Mouse (Mus musculus) embryo, embryonic 9.5 days (tissue): ENCODE data around the gene Alox12b.

Experiments
- DNase-seq: peaks from one replicate; pipeline ENCODE4 v3.0.0-alpha.2; 2017; ENCODE audit errors: extremely low spot score

Alox12b gene

GRCm38 (mm10) chr11:69123056-69123692, 33.6 kb upstream of the Alox12b start:
- peak; percentile 99 for DNase-seq

GRCm38 (mm10) chr11:69123693-69124497, 32.9 kb upstream of the Alox12b start:
- peak; percentile 96 for DNase-seq

- peak; percentile 90 for DNase-seq
Measured at GRCm38 (mm10) chr11:69124498-69124847, 32.3 kb upstream of the Alox12b start.

- DNase-seq: peak; percentile 96
Measured at GRCm38 (mm10) chr11:69125041-69125851, 31.5 kb upstream of the Alox12b start.

DNA sequence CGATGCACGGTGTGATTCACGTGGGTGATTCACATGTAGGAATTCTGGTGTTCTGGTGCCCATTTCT, 31.1 kb upstream of the Alox12b start, which contains the start of gene Aloxe3:
Gene Aloxe3 (plus strand): TSS at position 45 of the 67 bp plus-strand sequence.
- no peak for DNase-seq

DNA sequence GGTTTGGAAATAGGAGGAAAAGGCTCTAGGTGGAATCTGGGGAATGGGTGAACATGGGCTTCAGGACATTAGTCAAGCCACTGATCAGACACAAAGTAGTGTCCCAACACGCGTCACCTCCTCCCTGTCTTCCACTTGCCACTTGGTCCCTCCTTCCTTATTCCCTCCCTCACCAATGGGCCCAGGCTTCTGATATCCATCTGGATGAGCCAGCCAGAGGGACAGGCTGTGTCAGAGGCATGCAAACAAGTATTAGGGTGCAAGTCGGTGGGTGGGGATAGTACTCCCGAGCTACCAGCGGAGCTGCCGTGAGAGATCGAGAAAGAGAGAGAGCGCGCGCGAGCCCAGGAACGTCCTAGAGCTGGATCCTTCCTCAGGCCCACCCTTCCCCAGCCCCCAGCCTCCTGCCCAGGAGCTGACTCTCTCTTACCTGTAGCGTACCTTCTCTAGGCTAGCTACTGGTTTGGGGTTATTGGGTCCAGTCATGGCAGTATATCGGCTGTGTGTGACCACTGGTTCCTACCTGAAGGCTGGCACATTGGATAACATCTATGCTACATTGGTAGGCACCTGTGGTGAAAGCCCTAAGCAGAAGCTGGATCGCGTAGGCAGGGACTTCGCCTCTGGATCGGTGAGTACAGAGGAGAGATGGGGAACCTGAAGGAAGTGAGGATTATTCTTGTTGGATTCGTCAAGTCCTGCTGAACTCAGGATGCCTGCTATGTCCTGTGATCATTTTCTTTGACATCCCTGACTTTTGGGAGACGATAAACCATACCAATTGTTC, 30.7 kb upstream of the Alox12b start:
- DNase-seq: peak; percentile 21

- DNase-seq: peak; percentile 13
Measured at GRCm38 (mm10) chr11:69126706-69127095, 30.1 kb upstream of the Alox12b start.

DNA sequence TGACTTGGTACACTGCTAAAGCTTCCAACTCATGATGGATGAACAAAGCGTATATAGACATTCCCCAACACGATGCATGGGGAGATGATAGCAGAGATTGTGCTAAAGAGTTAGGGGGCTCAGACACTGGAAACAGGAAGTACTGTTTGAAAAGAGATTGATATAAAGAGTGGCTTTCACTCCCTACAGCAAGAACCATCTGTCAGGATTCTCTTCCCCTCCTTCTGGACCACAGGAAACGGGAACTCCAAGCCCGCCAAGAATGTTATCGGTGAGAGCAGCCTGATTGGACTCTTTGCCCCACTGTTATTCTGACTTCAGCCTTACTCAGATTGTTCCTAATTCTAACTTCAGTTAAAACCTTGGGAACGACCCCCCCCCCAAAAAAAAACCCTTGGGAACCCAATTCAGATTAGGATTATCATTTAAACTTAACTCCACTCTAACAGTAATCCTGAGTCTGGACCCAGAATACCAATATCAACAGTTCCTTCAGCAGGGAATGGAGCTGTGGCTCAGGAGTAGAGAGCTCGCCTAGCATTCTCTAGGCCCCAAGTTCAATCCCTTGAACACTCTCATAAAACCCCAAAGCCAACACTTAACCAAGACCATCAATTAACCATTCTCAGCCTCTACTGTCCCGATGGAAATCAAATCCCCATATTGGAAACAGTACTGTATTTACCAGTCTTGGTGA, 28.2 kb upstream of the Alox12b start:
- no peak for DNase-seq

GRCm38 (mm10) chr11:69133566-69133922, 23.2 kb upstream of the Alox12b start:
- no peak for DNase-seq

DNA sequence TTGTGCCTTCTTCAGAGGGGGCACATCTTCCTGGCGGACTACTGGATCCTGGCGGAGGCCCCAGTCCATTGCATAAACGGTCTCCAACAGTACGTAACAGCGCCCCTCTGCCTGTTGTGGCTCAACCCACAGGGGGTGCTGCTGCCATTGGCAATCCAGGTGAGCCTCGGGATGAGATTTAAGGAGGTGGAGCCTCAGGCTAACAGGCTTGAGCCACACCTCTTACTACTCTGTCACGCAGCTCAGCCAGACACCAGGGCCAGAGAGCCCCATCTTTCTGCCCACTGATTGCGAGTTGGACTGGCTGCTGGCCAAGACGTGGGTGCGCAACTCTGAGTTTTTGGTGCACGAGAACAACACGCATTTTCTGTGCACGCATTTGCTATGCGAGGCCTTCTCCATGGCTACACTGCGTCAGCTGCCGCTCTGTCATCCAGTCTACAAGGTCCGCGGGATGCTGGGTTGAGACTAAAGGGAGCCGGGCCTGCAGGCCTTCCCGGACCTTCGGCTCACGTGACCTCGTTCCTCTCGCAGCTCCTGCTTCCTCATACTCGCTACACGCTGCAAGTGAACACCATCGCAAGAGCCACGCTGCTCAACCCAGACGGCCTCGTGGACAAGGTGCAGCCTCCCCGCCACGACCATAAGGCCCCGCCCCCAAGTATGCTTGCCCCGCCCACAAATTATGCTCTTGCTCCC, 22.7 kb upstream of the Alox12b start:
- peak; percentile 59 for DNase-seq

- DNase-seq: no peak
Measured at GRCm38 (mm10) chr11:69134622-69134968, 22.2 kb upstream of the Alox12b start.

DNA sequence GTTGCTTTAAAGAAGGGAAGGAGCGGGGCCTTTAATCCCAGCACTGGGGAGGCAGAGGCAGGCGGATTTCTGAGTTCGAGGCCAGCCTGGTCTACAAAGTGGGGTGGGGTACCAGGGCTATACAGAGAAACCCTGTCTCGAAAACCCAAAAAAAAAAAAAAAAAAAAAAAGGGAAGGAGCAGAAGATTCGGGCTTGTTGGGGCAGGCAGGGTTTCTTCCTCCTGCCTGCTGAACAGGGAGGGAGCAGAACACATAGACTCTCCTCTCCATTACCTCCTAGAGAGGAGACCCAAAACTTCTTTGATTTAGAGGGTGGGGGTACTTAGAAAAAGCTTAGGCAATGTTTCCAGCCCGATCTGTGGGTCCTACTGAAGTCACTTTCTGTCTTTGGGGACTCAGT, 21.4 kb upstream of the Alox12b start:
- DNase-seq: no peak

DNA sequence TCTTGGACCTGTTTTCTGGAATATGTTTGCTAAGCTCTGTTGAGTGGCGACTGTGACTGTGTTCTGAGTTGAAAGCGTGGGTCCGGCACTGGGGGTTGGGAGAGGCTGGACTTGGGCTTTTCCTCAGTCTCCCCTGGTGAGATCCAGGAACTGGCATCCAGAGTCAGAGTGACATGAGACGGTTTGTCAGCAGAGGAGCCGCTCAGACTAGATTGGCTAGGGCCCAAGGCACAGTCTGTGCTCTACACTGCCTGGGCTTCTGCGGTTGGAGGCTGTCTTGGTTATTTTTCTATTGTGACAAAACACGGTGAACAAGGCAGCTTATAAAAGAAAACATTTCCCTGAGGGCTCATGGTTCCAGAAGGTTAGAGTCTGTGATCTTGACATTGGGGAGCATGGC, 9.2 kb upstream of the Alox12b start:
- DNase-seq: no peak

DNA sequence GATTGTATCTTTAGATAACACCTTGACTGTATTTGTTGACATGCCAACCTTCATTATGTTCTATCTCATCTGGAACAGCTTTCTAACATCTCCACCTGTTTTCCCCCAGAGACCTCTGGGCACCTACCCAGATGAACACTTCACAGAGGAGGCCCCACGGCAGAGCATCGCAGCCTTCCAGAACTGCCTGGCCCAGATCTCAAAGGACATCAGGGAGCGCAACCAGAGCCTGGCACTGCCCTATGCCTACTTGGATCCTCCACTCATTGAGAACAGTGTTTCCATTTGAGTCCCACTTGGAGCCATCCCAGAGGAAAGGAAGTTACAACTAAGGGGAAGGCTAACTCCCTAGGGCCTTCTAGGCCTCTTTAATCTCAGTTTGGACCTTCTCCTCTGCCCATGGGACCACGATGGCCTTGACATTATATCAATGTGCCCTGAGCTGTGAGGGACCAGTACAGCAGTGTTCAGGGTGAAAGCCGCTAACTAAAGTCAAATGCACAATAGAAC, 8.3 kb upstream of the Alox12b start:
- no peak for DNase-seq

DNA sequence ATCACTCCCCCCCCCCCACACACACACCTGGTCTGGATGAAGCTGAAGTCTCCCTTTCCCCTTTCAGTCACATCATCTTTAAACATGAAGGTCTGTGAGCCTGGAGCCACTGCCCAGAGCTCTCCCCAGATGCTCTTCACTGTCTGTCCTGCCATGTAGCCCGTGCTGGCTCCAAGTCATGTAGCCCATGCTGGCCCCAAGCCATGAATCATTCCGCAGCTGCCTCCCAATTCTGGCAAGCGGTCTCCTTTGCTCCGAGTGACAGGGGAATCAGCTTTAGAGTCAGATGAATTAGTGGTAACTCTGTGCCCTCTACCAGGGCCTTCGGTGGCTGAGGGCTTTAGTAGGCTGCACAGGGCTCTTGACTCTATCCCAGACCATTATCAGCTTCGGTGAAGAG, 7.1 kb upstream of the Alox12b start:
- no peak for DNase-seq

- DNase-seq: peak; percentile 66
Measured at GRCm38 (mm10) chr11:69150444-69150843, 6.3 kb upstream of the Alox12b start.

GRCm38 (mm10) chr11:69151004-69151403, 5.8 kb upstream of the Alox12b start:
- no peak for DNase-seq

DNA sequence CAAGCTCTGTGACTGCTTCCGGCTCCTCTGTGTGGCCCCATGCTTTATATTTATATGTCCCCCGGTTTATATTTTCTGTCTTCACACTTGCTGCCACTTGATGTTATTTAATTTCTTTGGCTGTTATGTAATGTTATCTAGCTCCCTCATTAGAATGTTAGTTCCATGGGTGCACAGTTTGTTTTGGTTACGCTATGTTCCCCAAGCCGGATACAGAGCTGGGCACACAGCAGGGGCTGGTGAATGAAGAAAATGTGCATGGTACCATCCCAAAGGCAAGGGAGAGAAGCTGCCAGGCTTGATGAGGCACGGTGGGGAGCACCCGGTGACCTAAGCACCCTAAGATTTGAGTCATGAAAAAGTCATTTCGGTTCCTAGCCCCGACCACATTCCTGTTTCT, 3.0 kb upstream of the Alox12b start:
- DNase-seq: no peak

- DNase-seq: no peak
Measured at GRCm38 (mm10) chr11:69155351-69155750, 1.4 kb upstream of the Alox12b start.

GRCm38 (mm10) chr11:69169313-69169712, 12.5 kb downstream of the Alox12b start:
- no peak for DNase-seq

DNA sequence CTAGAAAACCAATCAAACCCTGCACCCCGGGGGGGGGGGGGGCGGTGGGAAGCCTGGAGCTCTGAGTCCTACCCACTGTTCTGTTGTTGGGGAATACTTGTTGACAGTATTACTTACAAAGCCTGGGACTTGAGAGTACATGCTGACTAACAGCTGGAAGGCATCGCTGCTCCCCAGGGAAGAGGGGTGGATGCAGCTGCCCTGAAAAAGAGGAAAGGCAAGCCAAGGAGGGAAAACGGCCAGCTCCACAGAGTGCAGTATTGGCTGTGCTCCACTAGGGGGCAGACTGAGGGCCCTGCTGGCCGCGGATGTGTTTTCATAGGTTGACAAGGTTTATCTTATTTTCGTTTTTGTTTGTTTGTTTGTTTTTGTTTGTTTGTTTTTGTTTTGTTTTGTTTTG, 14.8 kb downstream of the Alox12b start:
- peak; percentile 36 for DNase-seq
